In the genomic region with DNA sequence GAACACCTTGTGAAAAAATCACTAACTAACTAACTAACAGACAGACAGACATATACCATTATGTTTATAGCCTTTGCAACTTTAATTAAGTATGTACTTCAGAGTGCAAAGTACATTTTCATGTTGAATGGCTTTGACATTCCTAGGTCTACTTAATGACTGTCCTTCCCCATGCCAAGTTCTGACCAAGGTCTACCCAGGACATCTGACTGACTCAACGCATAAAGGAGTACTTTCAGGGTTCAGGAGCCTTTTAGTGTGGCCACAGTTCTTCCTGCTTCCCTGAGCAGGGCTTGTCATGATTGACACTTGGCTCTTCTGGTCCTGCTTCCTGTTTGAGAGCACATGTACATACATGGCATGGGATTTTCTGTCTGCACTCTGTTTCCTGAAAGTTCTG, we compare ENCODE assay signal across 24 mouse cellular contexts.
DNase-seq lines count a peak whose midpoint lies in the region; ATAC-seq lines count a peak whose summit lies in the region.
"Had no signal": no experiment of that assay in that cellular context is flagged by ENCODE, and none has a peak within 500 bp of the region (broad histone marks: within the 10 kb centered on the region; RNA-seq: fewer than 3 reads in every experiment).

No protein-coding gene starts in this region.

- no peak for DNase-seq in heart, postnatal 4 days
- peak; percentile 14 for DNase-seq in 416B (ENCODE audit: low read depth)
- no peak for DNase-seq in cerebellum, postnatal 25 days
- DNase-seq in thymus, postnatal 25 days = no peak
- no peak for DNase-seq in liver
- DNase-seq: adrenal gland, adult 8-10 months; B cell, adult 2 months; cerebellum, adult 11 months; cerebellum, adult 8-10 months; cerebellum, postnatal 36 days; forebrain, postnatal 0 days; gastrocnemius, adult 2 months; gastrocnemius, postnatal 25 days; heart, postnatal 36 days had no signal

- H3K36me3 ChIP-seq in heart, embryonic 13.5 days = peaks cover 8% of the 10 kb centered on the region; the same call in 1 of the 2 replicates
- H3K36me3 ChIP-seq: embryonic facial prominence, embryonic 10.5 days; G1E; hindbrain, embryonic 12.5 days had no signal

- H3K27me3 ChIP-seq in heart, embryonic 13.5 days (replicated peaks) = no peaks in the 10 kb centered on the region
- H3K27me3 ChIP-seq: forebrain, embryonic 13.5 days; hindbrain, embryonic 12.5 days had no signal

- no peak overlapping the region for H3K4me2 ChIP-seq in heart, embryonic 13.5 days
- H3K4me2 ChIP-seq: forebrain, embryonic 13.5 days; hindbrain, embryonic 12.5 days had no signal

- H3K4me3 ChIP-seq in heart, embryonic 13.5 days = no peak overlapping the region
- H3K4me3 ChIP-seq: embryonic facial prominence, embryonic 10.5 days; forebrain, embryonic 13.5 days; gastrocnemius, adult 2 months; hindbrain, embryonic 12.5 days had no signal

- no peak overlapping the region for H3K9ac ChIP-seq in heart, embryonic 13.5 days
- H3K9ac ChIP-seq: forebrain, embryonic 13.5 days; forebrain, postnatal 0 days; hindbrain, embryonic 12.5 days had no signal

- H3K4me1 ChIP-seq in heart, embryonic 13.5 days = peaks cover 69% of the 10 kb centered on the region
- H3K4me1 ChIP-seq: hindbrain, embryonic 12.5 days had no signal

- no peak for ATAC-seq in heart, embryonic 13.5 days (ENCODE audit: extremely low read depth, insufficient number of reproducible peaks, low FRiP score, low TSS enrichment)
- 0 out of 2 replicates have a peak, but pooled peaks have one; percentile 12 for ATAC-seq in common myeloid progenitor, adult 5-6 weeks (replicated peaks; ENCODE audit: low read depth, poor library complexity, severe bottlenecking)
- 0 out of 2 replicates have a peak, but pooled peaks have one; percentile 18 for ATAC-seq in megakaryocyte, adult 5-6 weeks (ENCODE audit: poor library complexity, severe bottlenecking)
- ATAC-seq: CD4-positive, CD25-positive, alpha-beta regulatory T cell, adult 4 months; forebrain, embryonic 13.5 days; forebrain, postnatal 0 days; hindbrain, embryonic 16.5 days; inflammation-experienced regulatory T-cells, adult 6 months had no signal

- H3K9me3 ChIP-seq in heart, embryonic 13.5 days = no peaks in the 10 kb centered on the region
- H3K9me3 ChIP-seq: embryonic facial prominence, embryonic 10.5 days; forebrain, embryonic 13.5 days; hindbrain, embryonic 12.5 days had no signal

- WGBS in heart, embryonic 13.5 days = 59% methylated on average over 1 of the region's 1 CpGs

- H3K27ac ChIP-seq in heart, embryonic 13.5 days (replicated peaks) = peak overlapping the region; percentile 91
- H3K27ac ChIP-seq: embryonic facial prominence, embryonic 10.5 days; forebrain, embryonic 13.5 days; gastrocnemius, adult 2 months; hindbrain, embryonic 12.5 days had no signal
